Mouse (Mus musculus): ENCODE measurements at regions not wholly inside any gene's neighbourhood (a gene's known extent, or its start where the extent isn't known, plus 50 kb on each side); places are given as distances from the start of the nearest gene placed in this dataset.

GRCm38 (mm10) chr7:129938141-129938540 lies 346.5 kb downstream of the Wdr11 start:
- no peak for TF ChIP-seq POLR2A (IDR thresholded peaks at IDR 0.05; ENCODE audit: control insufficient read depth, low read depth, low read length)
- TF ChIP-seq CTCF (IDR thresholded peaks at IDR 0.05; ENCODE audit: control insufficient read depth, insufficient read depth, insufficient replicate concordance, low read depth, low read length): no peak
